Mouse (Mus musculus) midbrain, embryonic 16.5 days (tissue): Measurements from ENCODE around the gene Kctd19. TPM values are rescaled to one million over a fixed set of nuclear protein-coding genes. Genes with fewer than 3 reads are reported as not detected.

Experiments
- ATAC-seq: fragments of 200-750 bp; cut with Nextera tagmentation; 2 replicates; pipeline ENCODE4 v1.8.0; 2017; ENCODE audit warnings: moderate TSS enrichment
- H3K27ac ChIP-seq: fragments of 300-500 bp; sonication (generic); 2 replicates; pipeline ENCODE4 v1.5.1; 2014; ENCODE audit warnings: mild to moderate bottlenecking, low read length, mixed read lengths
- H3K27me3 ChIP-seq: fragments of 300-500 bp; sonication (generic); 2 replicates; pipeline ENCODE4 v1.6.1; 2014; ENCODE audit warnings: low read depth, low read length, mixed read lengths; ENCODE audit not compliant: control insufficient read depth, insufficient read depth
- H3K36me3 ChIP-seq: fragments of 300-500 bp; sonication (generic); 2 replicates; pipeline ENCODE4 v1.6.1; 2014; ENCODE audit warnings: mild to moderate bottlenecking, low read length, moderate library complexity, mixed read lengths; ENCODE audit not compliant: control insufficient read depth, insufficient read depth
- H3K4me1 ChIP-seq: fragments of 300-500 bp; sonication (generic); 2 replicates; pipeline ENCODE4 v1.6.1; 2014; ENCODE audit warnings: mild to moderate bottlenecking, low read length, mixed read lengths; ENCODE audit not compliant: control insufficient read depth, insufficient read depth
- H3K4me2 ChIP-seq: fragments of 300-500 bp; sonication (generic); 2 replicates; pipeline ENCODE4 v1.6.1; 2014; ENCODE audit warnings: mild to moderate bottlenecking, low read length, mixed read lengths
- H3K4me3 ChIP-seq: fragments of 300-500 bp; sonication (generic); 2 replicates; pipeline ENCODE4 v1.5.1; 2014; ENCODE audit warnings: low read depth, mild to moderate bottlenecking, low read length, moderate library complexity, mixed read lengths
- H3K9ac ChIP-seq: fragments of 300-500 bp; sonication (generic); 2 replicates; pipeline ENCODE4 v1.6.1; 2014; ENCODE audit warnings: low read depth, low read length, mixed read lengths
- H3K9me3 ChIP-seq: fragments of 300-500 bp; sonication (generic); replicated peaks from 2 replicates; pipeline ENCODE4 v1.6.1; 2014; ENCODE audit warnings: mild to moderate bottlenecking, low read length, mixed read lengths; ENCODE audit not compliant: control insufficient read depth, poor library complexity, severe bottlenecking
- WGBS: fragments of 180-500 bp; shearing (Covaris S2); extraction: QIAGEN DNeasy Blood & Tissue Kit; methylation state at CpG from one replicate; pipeline ENCODE4 v1.1.7; 2014; 5-methylcytosine and 5-hydroxymethylcytosine counted together
- polyA plus RNA-seq: library from polyadenylated mRNA; unstranded; fragments of >200 nt; fragmentation: Nextera tagmentation; extraction: Ambion mirVana; gene quantifications from 2 replicates; pipeline ENCODE4 v1.2.1, GENCODE M21; 2015

Kctd19 gene
- polyA plus RNA-seq, 1 experiment from 2014 or later, result not detected

GRCm38 (mm10) chr8:105404496-105404895 lies 8.8 kb downstream of the Kctd19 start:
- Histone ChIP-seq H3K36me3 (no peaks in the 10 kb centered on the region), H3K4me3 (no peak overlapping the region), H3K4me1 (no peaks in the 10 kb centered on the region), H3K27me3 (no peaks in the 10 kb centered on the region), H3K9me3 (no peaks in the 10 kb centered on the region), H3K9ac (no peak overlapping the region), H3K27ac (no peak overlapping the region), H3K4me2 (no peak overlapping the region)
- no peak for ATAC-seq
- 50% methylated on average over 1 of the region's 1 CpGs for WGBS

DNA sequence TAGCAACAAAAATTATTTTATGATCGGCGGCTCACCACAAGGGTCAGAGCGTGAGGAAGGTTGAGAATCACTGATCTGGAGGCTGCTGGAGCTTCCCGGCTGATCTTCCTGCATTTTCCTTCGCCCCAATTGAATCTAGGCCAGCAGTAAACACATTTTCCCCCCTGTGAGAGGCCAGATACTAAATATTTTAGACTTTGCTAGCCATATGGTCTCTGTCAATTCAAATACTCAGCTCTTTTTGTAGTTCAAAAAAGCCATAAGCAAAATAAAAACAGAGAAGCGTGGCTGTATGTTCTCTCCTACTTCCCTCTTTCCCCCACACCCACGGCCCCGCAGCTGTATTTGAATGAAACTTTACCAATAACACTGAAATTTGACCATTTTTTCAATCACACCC lies 9.8 kb downstream of the Kctd19 start:
- Histone ChIP-seq H3K9me3 (no peaks in the 10 kb centered on the region), H3K27ac (no peak overlapping the region), H3K9ac (no peak overlapping the region), H3K36me3 (no peaks in the 10 kb centered on the region), H3K4me1 (no peaks in the 10 kb centered on the region), H3K4me3 (no peak overlapping the region), H3K4me2 (no peak overlapping the region), H3K27me3 (no peaks in the 10 kb centered on the region)
- ATAC-seq, result no peak
- WGBS, result 94% methylated on average over 8 of the region's 8 CpGs

- Histone ChIP-seq H3K4me1 (no peaks in the 10 kb centered on the region), H3K9me3 (no peaks in the 10 kb centered on the region), H3K27me3 (no peaks in the 10 kb centered on the region; the same call in 1 of the 2 replicates), H3K27ac (no peak overlapping the region), H3K9ac (no peak overlapping the region), H3K4me2 (no peak overlapping the region), H3K36me3 (no peaks in the 10 kb centered on the region), H3K4me3 (no peak overlapping the region)
- WGBS, result 84% methylated on average over 5 of the region's 5 CpGs
- ATAC-seq, result no peak
These were observed 13.3 kb downstream of the Kctd19 start for GRCm38 (mm10) chr8:105400016-105400415.

GRCm38 (mm10) chr8:105397747-105398146 lies 15.6 kb downstream of the Kctd19 start:
- no peak overlapping the region for H3K9ac ChIP-seq
- H3K9me3 ChIP-seq, result no peaks in the 10 kb centered on the region
- H3K27me3 ChIP-seq, result no peaks in the 10 kb centered on the region; the same call in 1 of the 2 replicates
- no peak overlapping the region for H3K4me2 ChIP-seq
- H3K4me1 ChIP-seq, result no peaks in the 10 kb centered on the region
- 39% methylated on average over 3 of the region's 3 CpGs for WGBS
- no peaks in the 10 kb centered on the region for H3K36me3 ChIP-seq
- ATAC-seq, result no peak
- H3K4me3 ChIP-seq, result no peak overlapping the region
- H3K27ac ChIP-seq, result no peak overlapping the region

- H3K4me1 ChIP-seq, result no peaks in the 10 kb centered on the region
- no peak overlapping the region for H3K27ac ChIP-seq
- no peaks in the 10 kb centered on the region; the same call in 1 of the 2 replicates for H3K27me3 ChIP-seq
- H3K4me3 ChIP-seq, result no peak overlapping the region
- H3K36me3 ChIP-seq, result no peaks in the 10 kb centered on the region
- no peak for ATAC-seq
- H3K9me3 ChIP-seq, result no peaks in the 10 kb centered on the region
- H3K4me2 ChIP-seq, result no peak overlapping the region
- WGBS, result 73% methylated on average over 7 of the region's 7 CpGs
- no peak overlapping the region for H3K9ac ChIP-seq
These were observed 19.4 kb downstream of the Kctd19 start for GRCm38 (mm10) chr8:105393915-105394314.

DNA sequence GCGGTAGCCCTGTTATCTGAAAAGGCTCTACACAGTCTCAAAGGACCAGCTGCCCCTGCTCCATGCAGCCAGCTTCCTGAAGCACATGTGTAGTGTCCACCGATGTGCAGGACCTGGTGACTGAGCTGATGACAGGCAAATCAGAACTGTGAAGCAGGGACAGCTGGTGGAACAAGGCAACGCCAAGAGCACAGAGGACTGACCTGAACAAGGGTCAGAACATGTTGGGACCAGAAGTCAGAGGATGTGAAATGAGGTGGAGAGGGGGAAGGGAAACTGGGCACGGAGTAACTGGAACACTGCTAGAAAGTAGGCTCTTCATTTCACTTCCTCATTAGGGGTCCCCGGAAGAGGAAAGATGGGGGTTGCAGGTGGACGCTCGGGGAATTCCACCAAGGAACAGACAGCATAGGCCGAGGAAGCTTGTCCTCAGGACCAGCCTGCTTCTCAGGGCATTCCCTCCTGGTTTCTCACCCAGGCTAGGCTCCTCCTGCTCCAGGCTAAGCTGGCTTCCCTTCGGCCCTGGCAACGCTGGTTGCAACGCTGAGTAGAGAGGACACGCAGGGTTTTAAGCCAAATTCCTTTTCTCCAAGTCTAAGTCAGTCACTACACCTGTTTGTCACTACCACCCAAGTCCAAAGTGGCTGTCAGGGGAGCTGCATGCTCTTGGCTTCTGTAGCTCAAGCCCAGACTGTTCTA lies 20.1 kb downstream of the Kctd19 start:
- Histone ChIP-seq H3K9me3 (no peaks in the 10 kb centered on the region), H3K4me1 (no peaks in the 10 kb centered on the region), H3K4me2 (no peak overlapping the region), H3K4me3 (no peak overlapping the region), H3K36me3 (no peaks in the 10 kb centered on the region), H3K27ac (no peak overlapping the region), H3K27me3 (no peaks in the 10 kb centered on the region; the same call in 1 of the 2 replicates), H3K9ac (no peak overlapping the region)
- WGBS, result 89% methylated on average over 12 of the region's 12 CpGs
- ATAC-seq, result no peak

DNA sequence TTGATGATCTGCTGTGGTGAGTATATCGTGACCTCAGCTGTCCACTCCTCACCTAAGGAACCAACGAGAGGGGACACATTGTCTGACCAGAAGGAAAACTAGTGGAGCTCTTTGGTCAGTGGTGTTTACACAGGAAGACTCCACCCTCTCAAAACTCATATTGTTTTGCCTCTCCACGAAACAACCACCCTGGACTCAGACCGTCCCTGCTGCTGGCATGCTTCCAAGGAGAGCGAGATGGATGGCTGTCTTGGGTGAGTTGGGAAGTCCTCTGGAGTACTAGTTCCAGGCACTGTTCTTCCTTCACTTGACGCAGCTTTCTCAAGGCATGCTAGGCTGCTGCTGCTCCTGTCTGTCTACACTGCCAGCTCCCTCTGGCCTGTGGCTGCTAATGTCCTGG lies 24.2 kb downstream of the Kctd19 start:
- H3K9ac ChIP-seq, result no peak overlapping the region
- no peak overlapping the region for H3K27ac ChIP-seq
- 77% methylated on average over 6 of the region's 6 CpGs for WGBS

GRCm38 (mm10) chr8:105387151-105387550 lies 26.2 kb downstream of the Kctd19 start:
- H3K4me3 ChIP-seq, result no peak overlapping the region
- H3K4me1 ChIP-seq, result no peaks in the 10 kb centered on the region
- H3K9ac ChIP-seq, result no peak overlapping the region
- no peak overlapping the region for H3K4me2 ChIP-seq
- no peaks in the 10 kb centered on the region for H3K36me3 ChIP-seq
- 71% methylated on average over 1 of the region's 1 CpGs for WGBS
- ATAC-seq, result no peak
- H3K27me3 ChIP-seq, result no peaks in the 10 kb centered on the region
- H3K27ac ChIP-seq, result no peak overlapping the region
- no peaks in the 10 kb centered on the region for H3K9me3 ChIP-seq

More for the DNA sequence above, 24.2 kb downstream of the Kctd19 start:
- H3K4me2 ChIP-seq, result no peak overlapping the region
- no peaks in the 10 kb centered on the region for H3K4me1 ChIP-seq
- H3K4me3 ChIP-seq, result no peak overlapping the region
- ATAC-seq, result no peak
- no peaks in the 10 kb centered on the region for H3K27me3 ChIP-seq
- no peaks in the 10 kb centered on the region for H3K36me3 ChIP-seq
- H3K9me3 ChIP-seq, result no peaks in the 10 kb centered on the region

- Histone ChIP-seq H3K27me3 (no peaks in the 10 kb centered on the region), H3K36me3 (no peaks in the 10 kb centered on the region), H3K4me2 (no peak overlapping the region), H3K9ac (no peak overlapping the region), H3K4me3 (no peak overlapping the region), H3K27ac (no peak overlapping the region), H3K9me3 (no peaks in the 10 kb centered on the region), H3K4me1 (no peaks in the 10 kb centered on the region)
- no peak for ATAC-seq
- WGBS, result 95% methylated on average over 2 of the region's 2 CpGs
These were observed 29.2 kb downstream of the Kctd19 start for GRCm38 (mm10) chr8:105384070-105384469.
